Comparison of ENCODE assay signal across 9 mouse cellular contexts in genomic region chr3:126978768-126979410, GRCm38 (mm10).
A peak's percentile ranks its signal among the peaks of the same experiment; 100 is the strongest.
DNase-seq lines count a peak whose midpoint lies in the region; ATAC-seq lines count a peak whose summit lies in the region.
"Had no signal": no experiment of that assay in that cellular context is flagged by ENCODE, and none has a peak within 500 bp of the region (broad histone marks: within the 10 kb centered on the region; RNA-seq: fewer than 3 reads in every experiment).

No protein-coding gene starts in this region.

- H3K4me3 ChIP-seq in intestine, embryonic 14.5 days (ENCODE audit: low read depth, low read length) = no peak overlapping the region
- no peak overlapping the region for H3K4me3 ChIP-seq in midbrain, embryonic 16.5 days (ENCODE audit: low read depth, low read length)
- H3K4me3 ChIP-seq: embryonic facial prominence, embryonic 12.5 days had no signal

- no peak overlapping the region for H3K27ac ChIP-seq in intestine, embryonic 14.5 days (ENCODE audit: low read depth)
- no peak overlapping the region for H3K27ac ChIP-seq in midbrain, embryonic 16.5 days (ENCODE audit: low read length)
- H3K27ac ChIP-seq: embryonic facial prominence, embryonic 12.5 days had no signal

- intact Hi-C loops in left cerebral cortex, postnatal 10 days (cut with DNase I) = no loop called here

- 73% methylated on average over 11 of the region's 11 CpGs for WGBS in intestine, embryonic 14.5 days
- WGBS in midbrain, embryonic 16.5 days = 63% methylated on average over 11 of the region's 11 CpGs

- no peaks in the 10 kb centered on the region for H3K27me3 ChIP-seq in intestine, embryonic 14.5 days (replicated peaks; ENCODE audit: control insufficient read depth, insufficient read depth, low read length)
- no peaks in the 10 kb centered on the region for H3K27me3 ChIP-seq in midbrain, embryonic 16.5 days (ENCODE audit: control insufficient read depth, insufficient read depth, low read depth, low read length)
- H3K27me3 ChIP-seq: embryonic facial prominence, embryonic 12.5 days had no signal

- H3K36me3 ChIP-seq in intestine, embryonic 14.5 days (ENCODE audit: control insufficient read depth, insufficient read depth, low read length) = no peaks in the 10 kb centered on the region
- H3K36me3 ChIP-seq in midbrain, embryonic 16.5 days (ENCODE audit: control insufficient read depth, insufficient read depth, low read length) = peaks cover 17% of the 10 kb centered on the region
- H3K36me3 ChIP-seq: embryonic facial prominence, embryonic 12.5 days had no signal

- no peak overlapping the region for H3K4me2 ChIP-seq in intestine, embryonic 14.5 days (ENCODE audit: low read length)
- H3K4me2 ChIP-seq in midbrain, embryonic 16.5 days (ENCODE audit: low read length) = no peak overlapping the region
- H3K4me2 ChIP-seq: embryonic facial prominence, embryonic 12.5 days had no signal

- no peaks in the 10 kb centered on the region for H3K4me1 ChIP-seq in intestine, embryonic 14.5 days (replicated peaks; ENCODE audit: control insufficient read depth, insufficient read depth, low read length)
- peaks cover 3% of the 10 kb centered on the region; the same call in 1 of the 2 replicates for H3K4me1 ChIP-seq in midbrain, embryonic 16.5 days (ENCODE audit: control insufficient read depth, insufficient read depth, low read length)
- H3K4me1 ChIP-seq: embryonic facial prominence, embryonic 12.5 days had no signal

- DNase-seq in ovary, postnatal 10 days (ENCODE audit: low spot score) = peak; percentile 39
- no peak for DNase-seq in ovary, adult 18-20 months (ENCODE audit: low spot score)
- peak; percentile 76 to 83 for DNase-seq in cerebellum, adult 18-20 months
- DNase-seq in forelimb bud, embryonic 11.5 days (ENCODE audit: low read depth, low spot score) = peak; percentile 61
- DNase-seq in intestine, embryonic 14.5 days (ENCODE audit: low spot score) = peak; percentile 70
- peak; percentile 67 to 82 for DNase-seq in left cerebral cortex, postnatal 10 days (ENCODE audit: extremely low spot score in 1 of 2, low spot score in 2 of 2)
- DNase-seq in testis, postnatal 14 days (ENCODE audit: low spot score) = peak; percentile 37

- ATAC-seq in intestine, embryonic 14.5 days (replicated peaks; ENCODE audit: low FRiP score, low TSS enrichment, low read depth) = peak; percentile 62; the same call in 1 of the 2 replicates
- ATAC-seq in midbrain, embryonic 16.5 days = peak; percentile 66; the same call in 1 of the 2 replicates

- no peaks in the 10 kb centered on the region for H3K9me3 ChIP-seq in intestine, embryonic 14.5 days (ENCODE audit: control insufficient read depth, low read length)
- no peaks in the 10 kb centered on the region for H3K9me3 ChIP-seq in midbrain, embryonic 16.5 days (replicated peaks; ENCODE audit: control insufficient read depth, low read length, poor library complexity, severe bottlenecking)
- H3K9me3 ChIP-seq: embryonic facial prominence, embryonic 12.5 days had no signal

- H3K9ac ChIP-seq in intestine, embryonic 14.5 days (ENCODE audit: low read length) = no peak overlapping the region
- no peak overlapping the region for H3K9ac ChIP-seq in midbrain, embryonic 16.5 days (ENCODE audit: low read depth, low read length)
- H3K9ac ChIP-seq: embryonic facial prominence, embryonic 12.5 days had no signal
